Mouse (Mus musculus) hindbrain, postnatal 0 days (tissue): ENCODE measurements at regions not wholly inside any gene's neighbourhood (a gene's known extent, or its start where the extent isn't known, plus 50 kb on each side); places are given as distances from the start of the nearest gene placed in this dataset.

Experiments
- ATAC-seq: fragments of 200-750 bp; cut with Nextera tagmentation; 2 replicates; pipeline ENCODE4 v1.8.0; 2017; ENCODE audit warnings: mild to moderate bottlenecking, moderate TSS enrichment, moderate library complexity
- DNase-seq: peaks from one replicate; pipeline ENCODE4 v3.0.0-alpha.2; 2015; ENCODE audit warnings: low spot score
- H3K27ac ChIP-seq: fragments of 300-500 bp; sonication (generic); 2 replicates; pipeline ENCODE4 v1.5.1; 2014; ENCODE audit warnings: mild to moderate bottlenecking
- H3K27me3 ChIP-seq: fragments of 300-500 bp; sonication (generic); 2 replicates; pipeline ENCODE4 v1.6.1; 2014; ENCODE audit warnings: low read length, mixed read lengths; ENCODE audit not compliant: insufficient read depth
- H3K36me3 ChIP-seq: fragments of 300-500 bp; sonication (generic); 2 replicates; pipeline ENCODE4 v1.6.1; 2014; ENCODE audit warnings: low read length, mixed read lengths; ENCODE audit not compliant: insufficient read depth
- H3K4me1 ChIP-seq: fragments of 300-500 bp; sonication (generic); 2 replicates; pipeline ENCODE4 v1.6.1; 2014; ENCODE audit warnings: antibody characterized with exemption, low read length, mixed read lengths; ENCODE audit not compliant: insufficient read depth
- H3K4me2 ChIP-seq: fragments of 300-500 bp; sonication (generic); 2 replicates; pipeline ENCODE4 v1.6.1; 2014; ENCODE audit warnings: low read depth, mild to moderate bottlenecking, low read length, moderate library complexity, mixed read lengths
- H3K4me3 ChIP-seq: fragments of 300-500 bp; sonication (generic); 2 replicates; pipeline ENCODE4 v1.5.1; 2014; ENCODE audit warnings: low read length
- H3K9ac ChIP-seq: fragments of 300-500 bp; sonication (generic); replicated peaks from 2 replicates; pipeline ENCODE4 v1.6.1; 2014; ENCODE audit warnings: mild to moderate bottlenecking, low read length, moderate library complexity, mixed read lengths
- H3K9me3 ChIP-seq: fragments of 300-500 bp; sonication (generic); 2 replicates; pipeline ENCODE4 v1.6.1; 2016; ENCODE audit warnings: low read length, mixed read lengths
- CTCF ChIP-seq: IDR thresholded peaks from 2 replicates; pipeline ENCODE4 v1.5.1; 2016; ENCODE audit warnings: antibody characterized with exemption, control low read depth, low read depth
- WGBS: fragments of 180-500 bp; shearing (Covaris S2); extraction: QIAGEN DNeasy Blood & Tissue Kit; methylation state at CpG from one replicate; pipeline ENCODE4 v1.1.7; 2014; 5-methylcytosine and 5-hydroxymethylcytosine counted together

DNA sequence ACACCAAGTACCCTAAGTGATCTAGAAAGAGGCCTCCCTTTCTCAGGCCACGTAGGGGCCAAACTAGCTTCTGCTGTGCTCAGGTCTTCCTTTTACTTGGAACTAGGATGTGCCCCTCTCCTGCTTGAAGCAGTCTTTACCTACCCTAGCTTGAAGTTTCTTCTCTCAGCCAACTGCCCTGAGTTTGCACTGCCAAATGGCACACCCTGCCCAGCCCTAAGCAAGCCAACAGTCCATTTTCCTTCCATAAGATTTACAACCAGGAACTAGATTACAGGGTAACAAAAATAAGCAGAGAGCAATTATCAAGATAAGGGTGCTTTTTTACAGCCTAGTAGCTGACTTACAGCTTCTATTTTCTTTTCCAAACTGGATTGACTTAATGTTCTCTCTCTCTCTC lies 263.5 kb downstream of the Rnf152 start:
- no peak for TF ChIP-seq CTCF
- Histone ChIP-seq H3K4me2 (no peak overlapping the region), H3K4me1 (no peaks in the 10 kb centered on the region), H3K9me3 (no peaks in the 10 kb centered on the region), H3K27me3 (no peaks in the 10 kb centered on the region), H3K36me3 (no peaks in the 10 kb centered on the region), H3K27ac (no peak overlapping the region), H3K4me3 (no peak overlapping the region), H3K9ac (no peak overlapping the region)
- ATAC-seq (no peak), DNase-seq (no peak)
- WGBS, result 78% methylated on average over 1 of the region's 1 CpGs

DNA sequence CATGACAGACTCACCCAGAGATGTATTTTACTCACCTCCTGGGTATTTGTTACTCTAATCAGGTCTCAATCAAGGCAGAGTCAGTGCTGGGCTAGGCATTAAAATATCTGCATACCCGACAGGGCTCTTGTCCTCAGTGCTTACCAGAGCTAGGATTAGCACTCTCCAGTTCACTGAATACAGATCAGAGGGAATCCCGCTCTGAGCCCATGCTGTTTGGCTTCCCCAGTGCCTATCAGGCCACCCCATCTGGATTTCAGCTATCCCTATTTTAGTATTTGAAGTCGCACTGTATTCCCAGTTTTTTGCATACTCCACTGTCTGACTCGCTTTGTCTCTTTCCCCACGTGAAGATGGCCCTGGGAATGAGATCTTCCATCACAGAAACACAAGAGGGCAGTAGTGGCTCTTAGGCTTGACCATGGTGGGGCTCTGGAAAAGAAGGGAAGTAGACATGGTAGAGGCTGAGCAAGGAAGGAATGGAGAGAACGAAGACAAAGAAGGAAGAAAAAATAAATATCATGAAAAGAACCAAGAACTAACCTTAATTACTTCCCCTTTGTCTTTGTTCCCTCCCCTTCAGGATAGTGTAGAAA lies 264.1 kb downstream of the Rnf152 start:
- DNase-seq (peak; percentile 64), ATAC-seq (peak; percentile 55; the same call in 1 of the 2 replicates)
- TF ChIP-seq CTCF, result peak; percentile 72
- Histone ChIP-seq H3K27me3 (no peaks in the 10 kb centered on the region), H3K4me3 (no peak overlapping the region), H3K27ac (no peak overlapping the region), H3K36me3 (no peaks in the 10 kb centered on the region), H3K9ac (no peak overlapping the region), H3K4me1 (no peaks in the 10 kb centered on the region), H3K9me3 (no peaks in the 10 kb centered on the region), H3K4me2 (no peak overlapping the region)
- 27% methylated on average over 6 of the region's 6 CpGs for WGBS

- H3K27ac ChIP-seq, result no peak overlapping the region
- H3K4me2 ChIP-seq, result no peak overlapping the region
- H3K9me3 ChIP-seq, result no peaks in the 10 kb centered on the region
- H3K9ac ChIP-seq, result no peak overlapping the region
- ATAC-seq (no peak), DNase-seq (no peak)
- H3K4me1 ChIP-seq, result no peaks in the 10 kb centered on the region
- no peaks in the 10 kb centered on the region for H3K36me3 ChIP-seq
- no peak overlapping the region for H3K4me3 ChIP-seq
- H3K27me3 ChIP-seq, result no peaks in the 10 kb centered on the region
- whole genome bisulfite sequencing, result 82% methylated on average over 7 of the region's 7 CpGs
- TF ChIP-seq CTCF, result no peak
These were observed 267.6 kb downstream of the Rnf152 start for GRCm38 (mm10) chr1:105088765-105089520.

GRCm38 (mm10) chr1:105087623-105088022 lies 268.9 kb downstream of the Rnf152 start:
- no peak for ATAC-seq
- Histone ChIP-seq H3K27ac (no peak overlapping the region), H3K36me3 (no peaks in the 10 kb centered on the region), H3K4me3 (no peak overlapping the region), H3K4me2 (no peak overlapping the region), H3K9ac (no peak overlapping the region), H3K4me1 (no peaks in the 10 kb centered on the region), H3K27me3 (no peaks in the 10 kb centered on the region), H3K9me3 (no peaks in the 10 kb centered on the region)
- TF ChIP-seq CTCF, result no peak
- no peak for DNase-seq
- WGBS, result 71% methylated on average over 1 of the region's 1 CpGs

DNA sequence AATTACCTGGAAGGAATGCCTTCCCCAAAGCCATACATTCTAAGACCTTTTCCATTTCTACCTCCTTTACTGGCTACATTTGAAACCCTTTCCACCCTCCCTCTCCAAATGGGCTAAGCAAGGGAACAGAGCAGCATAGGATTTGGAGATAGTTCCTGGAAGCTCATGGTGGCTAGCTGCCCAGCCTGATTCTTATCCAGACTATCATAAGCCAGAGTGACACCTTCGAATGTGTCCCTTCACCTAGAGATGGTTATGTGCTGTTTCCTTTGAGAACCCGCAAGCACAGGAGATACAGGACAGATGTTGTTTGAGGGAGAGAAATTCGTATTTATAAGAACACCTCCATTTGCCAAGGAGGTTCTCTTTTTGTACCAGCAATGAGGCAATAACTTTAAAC lies 272.0 kb downstream of the Rnf152 start:
- no peak for TF ChIP-seq CTCF

GRCm38 (mm10) chr1:105083551-105084103 lies 272.9 kb downstream of the Rnf152 start:
- no peak for TF ChIP-seq CTCF
- H3K4me1 ChIP-seq, result no peaks in the 10 kb centered on the region
- whole genome bisulfite sequencing, result 71% methylated on average over 6 of the region's 6 CpGs
- no peak overlapping the region for H3K4me3 ChIP-seq
- ATAC-seq (no peak), DNase-seq (no peak)
- no peak overlapping the region for H3K4me2 ChIP-seq
- H3K9ac ChIP-seq, result no peak overlapping the region
- H3K27me3 ChIP-seq, result no peaks in the 10 kb centered on the region
- H3K36me3 ChIP-seq, result no peaks in the 10 kb centered on the region
- no peaks in the 10 kb centered on the region for H3K9me3 ChIP-seq
- H3K27ac ChIP-seq, result no peak overlapping the region

More for the DNA sequence above, 272.0 kb downstream of the Rnf152 start:
- H3K36me3 ChIP-seq, result no peaks in the 10 kb centered on the region
- no peak overlapping the region for H3K27ac ChIP-seq
- DNase-seq, result no peak
- H3K4me2 ChIP-seq, result no peak overlapping the region
- 90% methylated on average over 3 of the region's 3 CpGs for WGBS
- H3K4me3 ChIP-seq, result no peak overlapping the region
- no peaks in the 10 kb centered on the region for H3K4me1 ChIP-seq
- H3K9me3 ChIP-seq, result no peaks in the 10 kb centered on the region
- H3K9ac ChIP-seq, result no peak overlapping the region
- no peaks in the 10 kb centered on the region for H3K27me3 ChIP-seq
- ATAC-seq, result no peak
